Mouse (Mus musculus) embryo, embryonic 10.5 days (tissue): ENCODE data around the gene Scarf2.

ENCODE experiments used
- DNase-seq: peaks from one replicate; pipeline ENCODE4 v3.0.0-alpha.2; 2015; ENCODE audit warnings: low spot score

The Scarf2 gene

GRCm38 (mm10) chr16:17831781-17832180 is 34.7 kb downstream of the Scarf2 start:
- DNase-seq = peak; percentile 36

- DNase-seq = no peak
These were observed 35.7 kb downstream of the Scarf2 start, which contains the start of gene B830017H08Rik for GRCm38 (mm10) chr16:17832821-17833220. TSS of gene B830017H08Rik (plus strand) at chr16:17833121.

GRCm38 (mm10) chr16:17833321-17833680 is 36.2 kb downstream of the Scarf2 start:
- DNase-seq = peak; percentile 50

- peak; percentile 65 for DNase-seq
These were observed 36.8 kb downstream of the Scarf2 start for GRCm38 (mm10) chr16:17833681-17834399.

- DNase-seq = no peak
These were observed 37.5 kb downstream of the Scarf2 start for GRCm38 (mm10) chr16:17834543-17834942.

- DNase-seq = no peak
These were observed 38.4 kb downstream of the Scarf2 start for GRCm38 (mm10) chr16:17835481-17835880.

- no peak for DNase-seq
These were observed 41.0 kb downstream of the Scarf2 start, which contains the start of gene Car15 for GRCm38 (mm10) chr16:17838051-17838450. TSS of gene Car15 (minus strand) at chr16:17838364.

- DNase-seq = no peak
These were observed 42.9 kb downstream of the Scarf2 start for GRCm38 (mm10) chr16:17839976-17840375.

GRCm38 (mm10) chr16:17842437-17842836 is 45.4 kb downstream of the Scarf2 start:
- DNase-seq = no peak

GRCm38 (mm10) chr16:17843701-17844365 is 46.8 kb downstream of the Scarf2 start:
- DNase-seq = no peak

GRCm38 (mm10) chr16:17848431-17848830 is 51.3 kb downstream of the Scarf2 start:
- DNase-seq = no peak

GRCm38 (mm10) chr16:17848928-17849327 is 51.8 kb downstream of the Scarf2 start:
- DNase-seq = peak; percentile 84

- no peak for DNase-seq
These were observed 52.4 kb downstream of the Scarf2 start for GRCm38 (mm10) chr16:17849486-17849885.

- DNase-seq = no peak
These were observed 54.2 kb downstream of the Scarf2 start for GRCm38 (mm10) chr16:17851331-17851730.

GRCm38 (mm10) chr16:17851860-17852259 is 54.8 kb downstream of the Scarf2 start:
- DNase-seq = no peak

GRCm38 (mm10) chr16:17853263-17853662 is 56.2 kb downstream of the Scarf2 start:
- DNase-seq = no peak

- no peak for DNase-seq
These were observed 60.1 kb downstream of the Scarf2 start for GRCm38 (mm10) chr16:17857157-17857556.
